Mouse (Mus musculus) urinary bladder, postnatal 25 days (tissue): ENCODE results near the gene Map4k2.

Experiments used
- DNase-seq: peaks from one replicate; pipeline ENCODE4 v3.0.0; 2022; ENCODE audit warnings: low spot score

The Map4k2 gene

GRCm38 (mm10) chr19:6346661-6347060 is 5.7 kb downstream of the Map4k2 start:
- no peak for DNase-seq

- no peak for DNase-seq
Observed at GRCm38 (mm10) chr19:6347615-6348014, 6.7 kb downstream of the Map4k2 start.

DNA sequence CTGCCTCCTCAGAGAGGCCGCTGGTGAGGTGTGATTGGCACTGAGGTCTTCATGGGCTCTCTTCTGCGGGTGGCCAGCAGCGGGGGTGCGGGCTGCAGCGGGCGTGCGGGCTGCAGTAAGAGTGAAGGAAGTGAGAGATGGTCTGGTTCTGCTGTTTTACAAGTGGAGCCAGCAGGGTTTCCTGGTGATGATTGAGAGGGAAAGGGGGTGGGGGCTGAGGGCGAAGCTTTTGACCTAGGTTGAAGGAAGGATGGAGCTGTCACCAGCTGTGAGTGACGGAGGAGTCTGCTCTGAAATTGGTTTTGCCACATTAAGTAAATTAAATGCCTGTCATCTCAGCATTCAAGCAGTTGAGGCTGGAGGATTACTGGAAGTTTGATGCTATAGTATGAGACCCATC is 7.8 kb downstream of the Map4k2 start:
- no peak for DNase-seq

- no peak for DNase-seq
Observed at GRCm38 (mm10) chr19:6349215-6349983, 8.5 kb downstream of the Map4k2 start.

- no peak for DNase-seq
Observed at GRCm38 (mm10) chr19:6351431-6352106, 10.6 kb downstream of the Map4k2 start.

- no peak for DNase-seq
Observed at GRCm38 (mm10) chr19:6352107-6352505, 11.2 kb downstream of the Map4k2 start.

DNA sequence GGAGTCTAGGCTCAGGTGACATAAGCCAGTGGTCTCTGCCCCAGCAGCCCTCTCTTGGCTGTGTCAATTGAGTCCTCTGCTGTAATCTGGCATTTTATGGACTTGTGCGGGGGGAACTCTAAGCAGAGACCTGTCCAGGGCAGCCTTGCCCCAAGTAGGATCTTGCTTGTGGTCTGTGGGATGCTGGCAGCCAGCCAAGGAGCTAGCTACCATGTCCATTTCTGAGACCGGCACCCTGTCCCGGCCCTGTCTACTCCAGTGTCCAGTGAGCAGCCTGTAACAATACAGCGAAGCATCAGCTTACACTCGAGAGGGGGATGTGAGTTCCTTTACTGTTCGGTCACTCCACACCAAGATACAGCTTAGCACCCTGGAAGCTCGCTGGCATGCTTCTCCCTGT is 13.1 kb downstream of the Map4k2 start:
- no peak for DNase-seq

DNA sequence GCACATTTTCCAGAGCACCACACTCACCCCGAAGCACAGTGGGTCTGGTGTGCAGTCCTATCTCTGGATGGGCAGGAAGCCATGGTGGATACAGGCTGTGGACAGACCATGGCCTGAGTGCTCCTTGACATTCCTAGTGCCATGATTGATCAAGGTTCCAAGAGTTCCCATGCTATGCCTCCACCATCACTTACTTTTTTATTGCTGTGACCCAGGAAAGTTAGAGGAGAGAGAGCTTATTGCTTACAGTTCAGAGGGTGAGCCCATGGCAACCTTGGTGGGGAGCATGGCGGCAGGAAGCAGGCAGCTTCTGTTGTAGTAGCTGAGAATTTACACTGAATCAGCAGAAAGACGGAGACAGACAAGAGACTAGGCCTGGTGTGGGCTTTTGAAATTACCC is 20.4 kb downstream of the Map4k2 start:
- no peak for DNase-seq

GRCm38 (mm10) chr19:6363091-6363410 is 22.1 kb downstream of the Map4k2 start:
- no peak for DNase-seq

DNA sequence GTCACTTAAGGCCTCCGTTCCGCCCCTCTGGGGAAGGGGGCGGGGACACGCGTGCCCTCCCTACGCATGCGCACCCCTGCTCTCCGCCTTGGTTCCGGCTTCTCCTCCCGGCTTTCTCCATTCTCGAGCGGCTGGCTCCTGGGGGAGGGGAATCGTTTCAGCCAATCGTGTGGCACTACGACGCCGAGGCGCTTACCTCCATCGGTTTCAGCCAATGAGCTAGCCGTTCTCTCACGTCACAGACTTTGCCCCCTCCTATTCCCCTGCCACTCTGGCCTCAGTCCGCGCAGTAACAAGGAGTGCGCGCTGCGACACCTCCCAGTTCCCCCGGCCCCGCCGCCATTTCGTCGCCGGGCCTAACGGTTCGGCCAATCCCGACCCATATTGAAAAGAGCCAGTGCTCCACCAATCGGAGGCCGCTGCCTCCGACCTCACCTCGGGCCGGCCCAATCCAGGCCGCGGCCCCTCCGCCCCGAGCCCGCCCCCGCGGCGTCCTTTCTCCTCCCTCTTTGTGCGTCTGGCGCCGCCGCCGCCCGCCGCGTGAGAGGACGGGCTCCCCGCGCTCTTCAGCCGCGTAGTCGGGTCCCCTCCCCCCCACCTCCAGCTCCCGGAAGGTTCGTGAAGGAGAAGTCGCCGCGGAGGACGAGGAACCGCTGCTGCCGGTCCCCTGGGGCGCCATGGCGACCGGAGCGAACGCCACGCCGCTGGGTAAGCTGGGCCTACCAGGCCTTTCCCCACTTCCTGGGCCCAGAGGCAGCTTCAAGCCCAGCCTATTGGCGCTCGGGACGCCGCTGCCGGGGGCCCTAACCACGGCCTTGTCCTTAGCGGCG is 22.7 kb downstream of the Map4k2 start, which contains the start of gene Sf1:
Gene Sf1 (plus strand): TSS at position 280 of the 830 bp plus-strand sequence.
- peak; percentile 98 for DNase-seq

GRCm38 (mm10) chr19:6364317-6364725 is 23.4 kb downstream of the Map4k2 start:
- peak; percentile 92 for DNase-seq

DNA sequence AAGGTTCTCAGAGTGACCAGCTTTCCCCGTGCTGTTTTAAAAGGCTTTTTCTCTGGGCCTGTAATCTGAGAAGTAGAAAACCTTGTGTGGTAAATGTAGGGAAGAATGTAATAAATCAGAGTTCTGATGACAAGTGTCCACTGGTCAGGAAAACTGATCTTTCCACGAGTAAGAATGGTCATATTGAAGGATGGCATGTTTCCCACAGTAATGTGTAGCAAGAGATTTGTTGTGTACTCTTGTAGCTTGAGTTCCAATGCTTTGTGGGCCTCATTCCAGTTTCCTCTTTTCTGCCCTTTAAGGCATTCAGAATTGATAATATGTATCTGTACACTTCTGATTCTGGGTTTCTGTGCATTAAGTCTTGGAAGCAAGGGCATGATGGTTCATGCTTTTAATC is 23.9 kb downstream of the Map4k2 start:
- no peak for DNase-seq

- DNase-seq, result no peak
Observed at GRCm38 (mm10) chr19:6370175-6370574, 29.2 kb downstream of the Map4k2 start.

DNA sequence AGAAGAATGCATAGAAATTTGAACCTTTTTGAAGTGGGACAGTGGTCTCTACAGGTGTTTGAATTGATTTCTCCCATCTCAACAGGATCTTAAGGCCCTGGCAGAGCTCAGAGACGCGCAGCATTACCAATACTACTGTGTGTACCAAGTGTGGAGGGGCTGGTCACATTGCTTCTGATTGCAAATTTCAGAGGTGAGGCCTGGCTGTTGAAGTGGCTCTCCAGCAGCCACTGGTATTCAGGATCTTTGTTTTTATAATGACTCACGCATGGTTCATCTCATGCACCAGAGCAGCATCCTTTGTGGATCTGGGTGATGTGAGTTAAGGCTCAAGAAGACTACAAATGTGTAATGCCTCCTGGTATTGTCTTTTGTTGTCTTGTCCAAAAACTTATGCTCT is 31.5 kb downstream of the Map4k2 start:
- no peak for DNase-seq

- DNase-seq, result peak; percentile 82
Observed at GRCm38 (mm10) chr19:6373539-6374400, 32.8 kb downstream of the Map4k2 start.

DNA sequence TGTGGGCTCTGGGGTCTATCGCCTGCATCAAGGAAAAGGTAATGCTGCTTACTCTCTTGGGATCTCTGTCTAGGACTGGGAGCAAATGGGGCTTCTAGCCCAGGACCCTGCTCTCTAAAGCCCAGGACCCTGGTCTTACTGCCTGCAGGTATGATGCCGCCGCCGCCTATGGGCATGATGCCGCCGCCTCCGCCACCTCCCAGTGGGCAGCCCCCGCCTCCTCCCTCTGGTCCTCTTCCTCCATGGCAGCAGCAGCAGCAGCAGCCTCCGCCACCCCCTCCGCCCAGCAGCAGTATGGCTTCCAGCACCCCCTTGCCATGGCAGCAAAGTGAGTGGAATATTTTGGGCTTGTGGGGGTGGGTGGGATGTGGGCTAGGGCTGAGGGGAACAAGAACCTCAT is 33.6 kb downstream of the Map4k2 start:
- no peak for DNase-seq

DNA sequence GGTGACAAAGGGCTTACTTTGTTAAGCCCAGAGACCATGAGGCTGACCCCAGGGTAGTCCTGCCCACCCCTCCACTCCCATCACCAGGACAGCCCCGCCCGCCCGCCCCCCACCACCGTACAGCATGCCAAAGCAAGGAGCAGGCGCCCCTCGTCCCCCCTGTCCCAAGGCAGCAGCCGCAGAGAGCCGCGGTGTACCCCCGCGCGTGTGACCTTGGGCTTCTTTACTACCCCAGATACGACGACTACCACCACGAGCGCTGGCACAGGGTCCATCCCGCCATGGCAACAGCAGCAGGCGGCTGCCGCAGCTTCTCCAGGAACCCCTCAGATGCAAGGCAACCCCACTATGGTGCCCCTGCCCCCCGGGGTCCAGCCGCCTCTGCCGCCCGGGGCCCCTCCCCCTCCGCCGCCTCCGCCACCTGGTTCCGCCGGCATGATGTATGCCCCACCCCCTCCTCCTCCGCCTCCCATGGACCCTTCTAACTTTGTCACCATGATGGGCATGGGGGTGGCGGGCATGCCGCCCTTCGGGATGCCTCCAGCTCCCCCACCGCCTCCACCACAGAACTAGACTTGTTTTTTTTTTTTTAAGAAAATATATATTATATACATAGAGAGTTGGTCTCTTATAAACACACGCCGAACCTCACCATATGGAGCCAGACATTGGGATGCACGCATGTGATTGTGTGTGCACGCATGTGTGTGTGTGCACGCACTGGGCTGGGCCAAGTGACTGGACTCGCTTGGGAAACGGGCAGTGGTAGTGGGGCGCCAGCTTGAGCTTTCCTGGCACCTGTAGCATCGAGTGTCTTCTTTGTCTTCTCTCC is 34.7 kb downstream of the Map4k2 start:
- DNase-seq, result no peak

- DNase-seq, result peak; percentile 58
Observed at GRCm38 (mm10) chr19:6376255-6376564, 35.3 kb downstream of the Map4k2 start.

DNA sequence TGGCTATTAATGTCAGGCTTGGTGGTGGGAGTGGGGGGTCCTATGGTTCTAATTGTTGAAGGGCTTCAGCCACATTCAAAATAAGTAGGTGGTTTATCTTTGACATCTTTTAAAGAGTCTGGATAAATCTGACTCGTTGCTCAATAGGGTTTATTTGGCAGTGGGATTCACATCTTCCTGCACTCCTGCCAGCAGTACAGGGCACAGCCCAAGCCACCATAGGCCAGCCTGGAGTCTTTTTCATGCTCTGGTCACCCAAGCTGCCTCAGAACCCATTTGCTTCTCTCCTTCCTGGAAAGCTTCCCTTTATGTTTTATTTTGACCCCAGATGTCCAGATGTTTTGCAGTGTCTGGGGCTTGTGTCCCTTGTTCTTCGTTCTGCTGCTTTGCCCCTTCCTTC is 35.7 kb downstream of the Map4k2 start:
- no peak for DNase-seq

- DNase-seq, result no peak
Observed at GRCm38 (mm10) chr19:6377327-6378040, 36.5 kb downstream of the Map4k2 start.
